Mouse (Mus musculus): ENCODE measurements around the gene Pgm1.

DNA sequence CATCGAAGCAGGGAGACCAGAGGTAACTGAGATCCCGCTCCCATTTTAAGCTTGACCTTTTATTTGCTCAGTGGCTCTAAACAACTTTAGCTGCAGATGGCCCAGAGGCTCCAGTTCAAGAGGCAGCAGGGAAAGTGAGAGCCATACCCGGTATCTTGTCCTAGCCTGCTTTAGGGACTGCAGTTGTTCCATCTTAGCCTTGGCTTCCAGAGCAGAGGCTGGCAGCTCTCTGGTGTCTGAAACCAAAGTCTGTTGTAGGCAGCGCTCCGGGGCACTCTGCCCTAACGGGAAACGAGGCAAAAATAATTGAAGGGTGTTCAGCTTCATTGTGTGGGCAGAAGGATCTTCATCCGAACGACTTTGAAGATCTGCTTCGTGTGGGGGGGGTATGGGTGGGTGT lies 26.2 kb downstream of the Pgm1 start:
- TF ChIP-seq CTCF (IDR thresholded peaks at IDR 0.05; ENCODE audit: extremely low read depth, insufficient read depth, insufficient read length, insufficient replicate concordance) (no peak), POLR2A (IDR thresholded peaks at IDR 0.05; ENCODE audit: low read depth, low read length) (no peak)
